ENCODE assay signal across 1 mouse cellular context in genomic region chr5:123398856-123399498, GRCm38 (mm10).
TF ChIP-seq lines count a peak whose summit lies in the region.

No protein-coding gene starts in this region.

TF ChIP-seq in CH12.LX, 34 proteins besides CTCF, POLR2A, EP300 and RAD21 (continued from another document):
- TF ChIP-seq UBTF (IDR thresholded peaks at IDR 0.05; ENCODE audit: low read depth, low read length) (no peak), MYC (IDR thresholded peaks at IDR 0.05; ENCODE audit: low read depth, low read length) (0 out of 2 replicates have a peak, but pooled peaks have one; percentile 24), MAZ (IDR thresholded peaks at IDR 0.05; ENCODE audit: low read depth, low read length) (no peak), SMC3 (IDR thresholded peaks at IDR 0.05; ENCODE audit: low read depth, low read length) (no peak), ELF1 (IDR thresholded peaks at IDR 0.05; ENCODE audit: low read depth, low read length) (no peak), SIN3A (IDR thresholded peaks at IDR 0.05; ENCODE audit: low read length) (no peak), MXI1 (IDR thresholded peaks at IDR 0.05; ENCODE audit: low read depth, low read length) (no peak), ZKSCAN1 (IDR thresholded peaks at IDR 0.05; ENCODE audit: borderline replicate concordance, low read depth, low read length) (no peak), NELFE (IDR thresholded peaks at IDR 0.05; ENCODE audit: low read depth, low read length) (no peak), PAX5 (IDR thresholded peaks at IDR 0.05; ENCODE audit: low read length) (no peak), MEF2A (IDR thresholded peaks at IDR 0.05; ENCODE audit: borderline replicate concordance, low read depth, low read length) (peak; percentile 23; the same call in 1 of the 2 replicates), GABPA (IDR thresholded peaks at IDR 0.05; ENCODE audit: insufficient replicate concordance, low read depth, low read length) (no peak), JUN (IDR thresholded peaks at IDR 0.05; ENCODE audit: insufficient read depth, low read depth, low read length) (no peak), ZNF384 (IDR thresholded peaks at IDR 0.05; ENCODE audit: low read depth, low read length) (peak; percentile 93), KAT2A (IDR thresholded peaks at IDR 0.05; ENCODE audit: insufficient replicate concordance, low read length) (no peak), USF1 (IDR thresholded peaks at IDR 0.05; ENCODE audit: low read depth, low read length) (no peak), CHD2 (IDR thresholded peaks at IDR 0.05; ENCODE audit: low read length) (no peak), ZC3H11A (IDR thresholded peaks at IDR 0.05; ENCODE audit: low read depth, low read length) (no peak), POLR2AphosphoS2 (IDR thresholded peaks at IDR 0.05; ENCODE audit: low read depth, low read length) (no peak), TCF12 (IDR thresholded peaks at IDR 0.05; ENCODE audit: low read depth, low read length) (no peak), E2F4 (IDR thresholded peaks at IDR 0.05; ENCODE audit: insufficient replicate concordance, low read depth, low read length) (no peak), ETS1 (conservative IDR thresholded peaks at IDR 0.05; ENCODE audit: low read depth, low read length) (no peak), HCFC1 (IDR thresholded peaks at IDR 0.05; ENCODE audit: low read depth, low read length) (no peak), ZMIZ1 (IDR thresholded peaks at IDR 0.05; ENCODE audit: low read depth, low read length) (no peak), RCOR1 (conservative IDR thresholded peaks at IDR 0.05; ENCODE audit: low read depth, low read length) (peak; percentile 79; the same call in 1 of the 2 replicates), BHLHE40 (IDR thresholded peaks at IDR 0.05; ENCODE audit: low read depth, low read length) (no peak), IRF4 (IDR thresholded peaks at IDR 0.05; ENCODE audit: low read depth, low read length) (peak; percentile 93), CHD1 (IDR thresholded peaks at IDR 0.05; ENCODE audit: low read depth, low read length) (no peak)
